Mouse (Mus musculus): ENCODE measurements around the gene Cdkal1. TPM values are rescaled to one million over a fixed set of nuclear protein-coding genes. Genes with fewer than 3 reads are reported as not detected.

Cdkal1 gene
- polyA plus RNA-seq, 1 experiment from 2014 or later: 15.1 TPM

- ChIA-PET CTCF (no interaction called here), POLR2A (no interaction called here)
- no peak for TF ChIP-seq CTCF (IDR thresholded peaks at IDR 0.05)
- DNase-seq (ENCODE audit: low read depth, low spot score) (no peak), ATAC-seq (no peak)
- no peaks in the 10 kb centered on the region for H3K27me3 ChIP-seq
- in situ Hi-C loops (cut with MboI; ENCODE audit: low pct_unique_long_range_greater_than_20kb): no loop called here
Measured at GRCm38 (mm10) chr13:29364901-29365625, 490.4 kb downstream of the Cdkal1 start.

DNA sequence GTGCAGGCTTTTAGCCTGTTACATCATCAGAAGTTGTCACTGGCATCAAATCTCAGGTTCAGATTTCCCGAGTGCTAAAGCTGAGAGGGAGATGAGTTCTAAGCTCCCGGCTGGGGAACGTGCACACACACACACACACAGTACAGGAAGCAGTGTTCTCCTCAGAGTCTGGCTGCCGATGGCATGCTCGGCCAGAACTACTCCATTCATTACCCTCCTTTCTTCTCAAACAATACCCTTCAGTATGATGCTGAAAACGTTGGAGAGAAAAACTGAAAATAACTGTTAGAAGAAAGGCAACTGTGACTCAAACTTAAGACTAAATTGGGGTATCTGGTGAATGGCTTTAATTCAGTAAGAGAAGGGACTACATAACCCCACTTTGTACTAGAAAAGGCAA lies 491.5 kb downstream of the Cdkal1 start:
- ChIA-PET POLR2A (no interaction called here), CTCF (no interaction called here)
- in situ Hi-C loops (cut with MboI; ENCODE audit: low pct_unique_long_range_greater_than_20kb): no loop called here
- TF ChIP-seq CTCF (IDR thresholded peaks at IDR 0.05): no peak
- H3K27me3 ChIP-seq: no peaks in the 10 kb centered on the region
- ATAC-seq (no peak), DNase-seq (ENCODE audit: low read depth, low spot score) (no peak)

GRCm38 (mm10) chr13:29361842-29362241 lies 493.6 kb downstream of the Cdkal1 start:
- TF ChIP-seq CTCF (IDR thresholded peaks at IDR 0.05): no peak
- no peaks in the 10 kb centered on the region for H3K27me3 ChIP-seq
- no peak for ATAC-seq
- in situ Hi-C loops (cut with MboI; ENCODE audit: low pct_unique_long_range_greater_than_20kb): no loop called here
- CTCF ChIA-PET: no interaction called here
- POLR2A ChIA-PET: no interaction called here
- no peak for DNase-seq (ENCODE audit: low read depth, low spot score)

- ChIA-PET POLR2A (no interaction called here), CTCF (no interaction called here)
- no peaks in the 10 kb centered on the region for H3K27me3 ChIP-seq
- ATAC-seq (no peak), DNase-seq (ENCODE audit: low read depth, low spot score) (no peak)
- no peak for TF ChIP-seq CTCF (IDR thresholded peaks at IDR 0.05)
- in situ Hi-C loops (cut with MboI; ENCODE audit: low pct_unique_long_range_greater_than_20kb): no loop called here
Measured at GRCm38 (mm10) chr13:29360899-29361298, 494.6 kb downstream of the Cdkal1 start.

- H3K27me3 ChIP-seq: no peaks in the 10 kb centered on the region
- CTCF ChIA-PET: no interaction called here
- TF ChIP-seq CTCF (IDR thresholded peaks at IDR 0.05): no peak
- in situ Hi-C loops (cut with MboI; ENCODE audit: low pct_unique_long_range_greater_than_20kb): no loop called here
- ATAC-seq (no peak), DNase-seq (ENCODE audit: low read depth, low spot score) (no peak)
- POLR2A ChIA-PET: no interaction called here
Measured at GRCm38 (mm10) chr13:29359341-29359740, 496.1 kb downstream of the Cdkal1 start.

DNA sequence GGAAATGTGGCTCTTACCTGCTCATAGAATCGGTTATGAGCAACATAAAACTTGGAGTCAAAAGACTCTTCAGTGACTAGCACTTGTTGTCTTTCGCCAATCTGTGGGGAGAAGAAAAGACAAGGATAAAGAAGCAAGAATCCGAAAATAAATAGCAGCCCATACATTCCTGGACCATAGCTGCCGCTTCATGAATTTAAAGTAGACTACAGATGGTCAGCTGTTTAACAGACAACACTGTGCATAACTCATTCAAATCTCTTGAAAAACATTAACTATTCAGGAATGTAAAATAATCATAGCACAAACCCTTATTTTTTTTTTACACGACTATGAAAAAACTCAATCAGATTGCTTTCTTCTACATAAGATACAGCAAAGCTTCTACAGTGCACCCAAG lies 498.0 kb downstream of the Cdkal1 start:
- in situ Hi-C loops (cut with MboI; ENCODE audit: low pct_unique_long_range_greater_than_20kb): no loop called here
- POLR2A ChIA-PET: interaction anchor here (0.7 kb wide), 1 partner anchor 658 kb away, joined by 3 read pairs; no protein-coding TSS in a partner anchor
- no peaks in the 10 kb centered on the region for H3K27me3 ChIP-seq
- DNase-seq (ENCODE audit: low read depth, low spot score) (no peak), ATAC-seq (no peak)
- CTCF ChIA-PET: no interaction called here
- TF ChIP-seq CTCF (IDR thresholded peaks at IDR 0.05): no peak

DNA sequence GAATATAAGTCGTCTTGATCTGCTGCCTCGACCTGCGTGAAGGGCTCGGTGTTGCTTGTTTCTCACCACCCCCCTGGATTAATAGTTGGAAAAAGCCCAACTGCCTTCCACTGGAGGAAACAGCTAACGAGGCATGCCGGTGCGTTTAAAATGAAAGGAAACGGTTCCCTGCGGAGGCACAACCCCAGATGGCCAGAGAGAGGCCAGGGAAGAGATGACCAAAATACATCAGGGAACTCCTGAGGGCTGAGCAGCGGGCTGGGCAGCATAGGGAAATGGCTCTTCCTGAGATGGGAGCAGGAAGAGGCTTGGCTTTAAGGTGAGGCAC lies 499.4 kb downstream of the Cdkal1 start:
- no peak for DNase-seq (ENCODE audit: low read depth, low spot score)
- ChIA-PET POLR2A (interaction anchor here (0.6 kb wide), 1 partner anchor 1007 kb away, joined by 3 read pairs; no protein-coding TSS in a partner anchor), CTCF (no interaction called here)
- no peaks in the 10 kb centered on the region for H3K27me3 ChIP-seq
- no peak for TF ChIP-seq CTCF (IDR thresholded peaks at IDR 0.05)
- in situ Hi-C loops (cut with MboI; ENCODE audit: low pct_unique_long_range_greater_than_20kb): no loop called here
- ATAC-seq: no peak

GRCm38 (mm10) chr13:29355484-29356157 lies 499.9 kb downstream of the Cdkal1 start:
- CTCF ChIA-PET: no interaction called here

DNA sequence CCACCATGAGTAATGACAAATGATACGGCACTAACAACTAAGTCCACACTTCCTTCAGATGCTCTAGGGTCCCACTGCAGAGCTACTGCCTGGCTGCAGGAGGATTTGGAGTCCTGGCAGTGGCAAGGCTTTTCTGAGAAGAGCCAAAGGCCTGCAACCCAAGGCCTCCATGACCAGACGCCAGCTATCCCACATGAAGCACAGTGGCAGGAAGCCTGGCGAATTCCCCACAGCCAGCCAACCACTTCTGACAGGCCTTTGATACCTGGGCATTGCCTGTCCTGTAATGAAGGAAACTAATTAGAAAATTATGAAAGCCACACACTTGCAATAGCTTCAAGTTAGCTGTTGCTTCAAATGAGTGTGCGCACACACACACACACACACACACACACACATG lies 500.5 kb downstream of the Cdkal1 start:
- no peaks in the 10 kb centered on the region for H3K27me3 ChIP-seq
- no peak for TF ChIP-seq CTCF (IDR thresholded peaks at IDR 0.05)
- ChIA-PET CTCF (no interaction called here), POLR2A (no interaction called here)
- in situ Hi-C loops (cut with MboI; ENCODE audit: low pct_unique_long_range_greater_than_20kb): no loop called here
- DNase-seq (ENCODE audit: low read depth, low spot score) (no peak), ATAC-seq (no peak)

More at GRCm38 (mm10) chr13:29355484-29356157, 499.9 kb downstream of the Cdkal1 start:
- in situ Hi-C loops (cut with MboI; ENCODE audit: low pct_unique_long_range_greater_than_20kb): no loop called here
- ATAC-seq (no peak), DNase-seq (ENCODE audit: low read depth, low spot score) (no peak)
- no peaks in the 10 kb centered on the region for H3K27me3 ChIP-seq
- POLR2A ChIA-PET: interaction anchor here (0.6 kb wide), 1 partner anchor 1007 kb away, joined by 3 read pairs; no protein-coding TSS in a partner anchor
- TF ChIP-seq CTCF (IDR thresholded peaks at IDR 0.05): no peak

DNA sequence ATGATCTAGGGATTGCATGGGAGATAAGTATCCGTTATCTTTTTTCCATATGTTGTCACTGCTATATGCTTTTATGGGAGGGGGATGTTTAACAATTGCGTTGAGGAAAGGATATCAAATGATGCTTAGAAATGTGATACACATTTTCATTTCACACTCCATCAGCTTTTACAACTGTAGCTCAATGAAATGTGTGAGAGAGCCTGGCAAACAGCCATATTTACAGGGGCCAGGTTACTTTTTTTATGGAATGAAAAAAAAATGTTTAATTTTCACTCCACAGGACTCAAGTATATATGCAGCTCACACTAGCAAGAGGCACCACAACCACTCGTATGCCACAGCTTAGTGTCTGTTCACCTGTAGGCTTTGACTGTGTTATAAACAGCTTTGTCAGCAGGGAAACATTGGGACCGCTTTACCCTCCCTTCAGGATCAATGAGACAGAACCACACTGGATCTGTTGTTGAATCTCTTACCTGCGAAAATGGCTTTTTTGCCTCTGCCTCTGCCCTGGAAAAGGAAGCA lies 501.5 kb downstream of the Cdkal1 start:
- DNase-seq (ENCODE audit: low read depth, low spot score) (no peak), ATAC-seq (no peak)
- ChIA-PET CTCF (interaction anchor here (0.7 to 0.8 kb wide), 2 partner anchors 13 to 396 kb away, joined by 3 to 4 read pairs; no protein-coding TSS in a partner anchor), POLR2A (no interaction called here)
- H3K27me3 ChIP-seq: no peaks in the 10 kb centered on the region
- no peak for TF ChIP-seq CTCF (IDR thresholded peaks at IDR 0.05)
- in situ Hi-C loops (cut with MboI; ENCODE audit: low pct_unique_long_range_greater_than_20kb): no loop called here

DNA sequence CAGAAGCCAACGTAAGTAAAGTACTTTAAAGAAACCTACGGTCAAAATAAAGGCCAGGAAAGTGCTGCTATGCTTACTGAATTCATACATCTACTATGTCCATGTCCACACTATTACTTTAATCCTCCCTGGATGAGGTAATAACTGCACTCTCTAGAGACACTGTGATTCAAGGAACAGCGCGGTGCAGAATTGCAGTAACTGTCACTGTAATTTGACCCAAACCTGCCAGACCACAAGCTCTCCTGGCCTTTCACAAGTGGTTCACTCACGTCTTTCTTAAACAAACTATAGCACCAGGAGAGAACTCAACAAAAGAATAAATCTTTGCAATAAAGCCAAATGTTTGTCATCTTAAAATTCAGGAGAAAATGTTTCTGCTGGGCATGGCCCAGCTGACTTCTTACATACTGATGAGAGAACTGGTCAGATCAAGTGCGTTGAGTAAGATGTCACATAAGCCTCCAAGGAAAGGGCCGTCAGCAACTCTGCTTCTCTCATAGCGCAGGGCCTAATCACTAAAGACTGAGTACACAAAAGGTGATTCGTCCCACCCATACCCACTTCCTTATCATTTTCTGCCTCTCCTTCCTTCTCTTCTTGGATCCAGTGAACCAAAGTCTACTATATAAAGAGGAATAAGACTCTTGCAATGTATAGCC lies 504.3 kb downstream of the Cdkal1 start:
- in situ Hi-C loops (cut with MboI; ENCODE audit: low pct_unique_long_range_greater_than_20kb): no loop called here
- ChIA-PET CTCF (no interaction called here), POLR2A (no interaction called here)
- TF ChIP-seq CTCF (IDR thresholded peaks at IDR 0.05): no peak
- DNase-seq (ENCODE audit: low read depth, low spot score) (no peak), ATAC-seq (no peak)
- no peaks in the 10 kb centered on the region for H3K27me3 ChIP-seq
